Mouse (Mus musculus) telencephalon, adult 2 months (tissue): ENCODE results near the gene Lrrc25.
"Not testable (repeated sequence)": the region's sequence is repeated elsewhere in the genome, so short reads cannot be mapped to it uniquely, and the experiment has no call there.

Experiments used
- DNase-seq: peaks from one replicate; pipeline ENCODE4 v3.0.0-alpha.2; 2011; ENCODE audit warnings: low read depth, low spot score

Lrrc25 gene

DNA sequence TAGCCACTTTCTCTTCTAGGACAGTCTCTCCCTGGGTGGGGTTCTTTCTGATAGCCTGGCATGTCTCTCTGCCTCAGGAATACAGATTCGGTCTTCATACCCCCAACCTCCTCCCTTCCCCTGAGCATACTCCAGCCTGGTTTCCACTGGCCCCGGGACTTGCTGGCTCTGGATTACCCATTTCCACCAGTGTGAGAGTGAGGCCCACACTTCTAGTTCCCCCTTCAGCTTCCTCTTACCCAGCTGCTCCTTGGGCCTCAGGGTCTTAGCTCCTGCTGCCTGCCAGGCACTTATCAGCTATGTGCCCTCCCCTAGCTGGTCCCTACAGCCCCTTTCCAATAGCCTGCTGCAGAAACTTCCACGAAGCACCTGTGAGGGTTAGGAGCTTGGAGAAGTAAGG, at the start of gene Lrrc25:
Gene Lrrc25 (plus strand): TSS at position 262 of the 400 bp plus-strand sequence.
- no peak for DNase-seq

DNA sequence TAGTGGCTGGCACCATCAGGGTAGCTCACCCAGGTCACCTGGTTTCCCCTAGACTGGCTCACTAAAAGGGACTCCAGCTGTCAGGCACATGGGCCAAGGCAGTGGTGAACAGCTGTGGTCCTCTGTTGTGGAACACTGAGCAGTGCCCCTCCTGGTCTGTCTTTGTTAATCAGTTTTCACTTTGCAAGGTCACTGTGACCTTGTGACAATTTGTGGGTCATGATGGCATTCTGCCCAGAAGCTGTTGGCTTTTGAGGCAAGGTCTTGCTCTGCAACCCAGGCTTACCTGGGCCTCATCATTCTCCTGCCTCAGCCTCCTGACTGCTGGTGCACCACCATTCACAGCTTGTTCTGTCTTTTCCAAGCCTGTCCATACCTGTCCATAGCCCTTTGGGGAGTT, 45.6 kb upstream of the Lrrc25 start:
- DNase-seq: no peak

DNA sequence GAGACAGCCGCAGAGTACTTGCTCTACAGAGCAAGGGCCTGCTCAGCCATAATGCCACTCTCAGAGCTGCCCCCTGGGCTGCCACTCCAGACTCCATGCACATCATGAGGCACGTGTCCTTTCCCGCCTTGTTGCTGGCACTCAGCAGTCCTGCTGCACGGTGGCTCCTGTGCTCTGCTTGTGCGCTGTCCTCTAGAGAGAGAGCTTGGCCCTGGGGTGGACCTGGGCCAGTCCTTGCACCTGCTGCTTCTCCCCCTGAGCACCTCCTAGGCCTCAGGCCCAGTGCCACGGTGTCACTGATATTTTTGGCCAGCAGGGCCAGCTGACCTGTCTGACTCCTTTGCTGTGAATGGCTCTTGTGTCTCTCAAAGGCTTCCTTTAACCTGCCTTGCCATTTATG, 45.0 kb upstream of the Lrrc25 start:
- DNase-seq: no peak

DNA sequence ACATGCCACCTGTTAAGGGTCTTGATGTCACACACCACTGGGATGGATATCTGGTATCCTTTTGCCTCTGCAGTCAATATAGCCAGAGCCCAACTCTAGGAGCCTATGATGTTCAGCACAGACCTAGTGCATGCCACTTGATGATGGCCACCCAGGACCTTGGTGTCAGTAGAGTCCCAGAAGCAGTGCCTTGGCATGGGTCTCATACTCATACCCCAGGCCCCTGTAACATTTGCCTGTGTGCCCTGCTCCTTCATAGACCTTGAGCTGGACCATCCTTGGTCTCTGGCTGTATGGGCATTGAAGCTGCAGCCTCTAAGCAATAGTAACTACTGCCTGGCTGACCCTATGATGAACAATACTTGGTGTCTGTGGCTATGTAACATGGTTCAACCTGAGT, 41.7 kb upstream of the Lrrc25 start:
- DNase-seq: no peak

DNA sequence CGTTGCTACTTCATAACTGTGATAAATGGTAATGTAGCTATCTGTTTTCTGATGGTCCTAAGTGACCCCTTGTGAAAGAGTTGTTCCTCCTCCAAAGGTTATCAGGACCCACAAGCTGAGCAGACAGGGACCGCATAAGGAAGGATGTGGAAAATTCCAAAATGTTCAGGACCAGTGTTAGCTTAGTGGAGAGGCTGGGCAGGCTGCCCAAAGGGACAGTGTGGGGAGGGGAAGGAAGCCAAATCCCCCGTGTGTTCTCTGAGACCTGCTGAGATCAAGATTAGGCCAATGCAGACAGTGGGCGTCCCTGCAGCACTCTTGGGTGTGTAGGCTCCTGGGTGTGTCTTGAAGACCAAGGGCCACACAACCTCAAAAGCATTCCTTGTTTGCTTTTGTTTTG, 41.0 kb upstream of the Lrrc25 start:
- DNase-seq: no peak

DNA sequence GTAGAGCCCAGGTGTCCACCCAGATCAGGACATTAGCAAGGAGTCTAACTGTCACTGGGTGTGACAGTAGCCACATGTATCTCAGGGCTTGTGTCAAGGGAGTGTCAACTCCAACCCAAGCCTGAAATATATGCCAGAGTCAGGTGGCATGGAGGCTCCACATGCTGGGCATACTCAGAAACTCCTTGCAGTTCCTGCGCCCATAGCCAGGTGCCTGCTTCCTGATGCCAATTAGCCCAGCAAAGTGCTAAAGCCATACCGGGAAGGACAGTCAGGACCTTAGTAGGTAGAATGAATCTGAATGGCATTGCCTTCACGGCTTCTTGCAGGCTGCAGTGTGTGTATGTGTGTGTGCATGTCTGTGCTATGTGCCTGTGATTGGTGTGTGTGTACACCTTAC, 38.7 kb upstream of the Lrrc25 start:
- DNase-seq: no peak

DNA sequence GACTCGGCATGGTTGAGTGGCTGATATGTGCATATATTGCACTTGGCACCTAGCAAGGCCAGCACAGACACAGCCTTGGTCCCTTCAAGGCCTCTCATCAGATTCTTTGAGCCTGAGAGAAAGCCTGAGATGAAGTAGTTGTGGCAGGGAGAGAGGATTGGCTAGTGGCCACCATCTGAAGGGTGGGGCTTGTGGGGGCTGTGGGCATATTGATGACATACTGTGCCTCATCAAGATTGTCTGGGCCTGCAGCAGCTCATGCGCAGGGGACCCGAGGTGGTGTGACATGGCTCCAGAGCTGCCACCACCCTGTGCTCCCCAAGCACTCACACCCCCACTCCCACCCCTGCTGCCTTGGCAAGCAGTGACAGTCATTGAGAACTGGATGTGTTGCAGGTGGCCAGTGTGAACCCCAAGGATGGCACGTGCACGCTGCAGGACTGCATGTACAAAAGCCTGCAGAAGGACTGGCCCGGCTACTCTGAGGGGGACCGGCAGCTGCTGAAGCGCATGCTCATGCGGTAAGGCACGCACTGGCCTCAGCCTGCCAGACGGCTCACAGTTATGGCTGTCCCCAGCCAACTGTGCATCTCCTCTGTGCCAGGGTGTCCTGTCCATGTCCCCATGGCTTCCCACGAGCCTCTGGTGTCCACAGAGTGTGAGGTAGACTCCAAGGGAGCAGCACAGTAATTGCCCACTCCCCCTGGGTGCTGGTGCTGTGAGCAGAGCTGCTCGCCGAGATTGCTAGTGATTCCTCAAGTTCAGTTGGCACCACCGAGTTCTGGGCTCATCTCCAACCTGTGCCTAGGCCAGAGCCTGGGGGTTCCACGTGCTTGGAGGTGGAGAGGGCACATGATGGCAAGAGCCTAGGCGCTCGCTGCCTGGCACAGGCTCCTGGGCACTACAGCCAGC, 32.2 kb upstream of the Lrrc25 start:
- no peak for DNase-seq

DNA sequence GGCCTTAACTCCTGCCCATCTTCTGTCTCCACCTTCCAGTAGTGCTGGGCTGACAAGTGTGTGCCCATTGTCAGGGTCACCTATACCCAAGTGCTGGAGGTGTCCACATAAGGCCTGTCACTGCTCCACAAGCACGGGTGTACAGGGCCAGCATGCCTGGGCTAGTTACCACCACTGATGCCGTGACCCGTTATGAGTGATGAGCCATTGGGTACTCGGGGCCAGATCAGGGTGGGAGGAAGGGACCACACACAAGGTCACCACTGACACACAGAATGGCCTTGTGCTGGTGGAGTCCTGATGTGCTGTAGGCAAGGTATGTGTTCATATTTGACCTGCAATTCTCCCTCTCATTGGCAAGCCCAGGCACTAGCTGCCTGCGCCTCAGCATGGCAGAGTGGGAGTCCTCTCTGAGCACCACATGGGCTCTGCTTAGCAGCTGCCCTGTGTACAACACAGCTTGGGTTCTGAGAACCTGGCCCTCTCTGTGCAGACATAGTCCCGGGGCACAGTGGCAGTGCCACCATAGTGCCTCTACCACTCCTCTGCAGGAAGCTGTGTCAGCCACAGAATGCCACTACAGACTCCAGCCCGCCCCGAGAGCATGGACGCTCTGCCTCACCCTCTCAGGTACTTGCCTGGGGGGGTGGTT, 31.2 kb upstream of the Lrrc25 start:
- DNase-seq: no peak

DNA sequence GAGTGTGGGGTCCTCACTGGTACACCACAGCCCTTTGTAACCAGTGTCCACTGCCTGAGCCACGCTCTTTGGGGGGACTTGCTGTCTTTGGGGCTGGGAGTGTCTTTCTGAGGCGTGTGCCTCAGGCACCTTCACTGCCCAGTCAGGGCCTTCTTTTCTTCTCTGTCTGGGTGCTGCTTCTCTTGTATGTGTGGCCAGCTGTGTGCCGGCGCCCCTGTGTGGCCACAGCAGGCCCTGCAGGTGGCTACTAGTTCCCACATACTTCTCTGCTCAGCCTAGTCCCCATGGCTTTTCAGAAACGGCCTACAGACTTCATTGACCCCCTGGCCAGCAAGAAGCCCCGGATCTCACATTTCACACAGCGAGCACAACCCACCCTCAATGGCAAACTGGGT, 30.7 kb upstream of the Lrrc25 start:
- DNase-seq: no peak

DNA sequence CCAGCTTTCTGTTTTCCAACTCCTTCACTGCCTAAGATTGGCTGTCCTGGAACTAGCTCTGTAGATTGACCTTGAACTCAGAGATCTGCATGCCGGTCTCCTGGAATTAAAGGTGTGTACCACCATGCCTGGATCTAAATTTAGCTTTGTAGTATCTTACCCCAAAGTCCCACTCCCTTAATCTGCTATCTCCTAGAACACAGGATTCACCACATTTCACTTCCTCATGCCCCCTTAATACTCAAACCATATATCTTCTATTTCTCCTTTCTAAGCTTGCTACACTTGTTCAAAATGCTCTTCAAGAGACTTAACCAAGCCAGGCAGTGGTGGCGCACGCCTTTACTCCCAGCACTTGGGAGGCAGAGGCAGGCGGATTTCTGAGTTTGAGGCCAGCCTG, 28.0 kb upstream of the Lrrc25 start:
- DNase-seq: not testable (repeated sequence)

DNA sequence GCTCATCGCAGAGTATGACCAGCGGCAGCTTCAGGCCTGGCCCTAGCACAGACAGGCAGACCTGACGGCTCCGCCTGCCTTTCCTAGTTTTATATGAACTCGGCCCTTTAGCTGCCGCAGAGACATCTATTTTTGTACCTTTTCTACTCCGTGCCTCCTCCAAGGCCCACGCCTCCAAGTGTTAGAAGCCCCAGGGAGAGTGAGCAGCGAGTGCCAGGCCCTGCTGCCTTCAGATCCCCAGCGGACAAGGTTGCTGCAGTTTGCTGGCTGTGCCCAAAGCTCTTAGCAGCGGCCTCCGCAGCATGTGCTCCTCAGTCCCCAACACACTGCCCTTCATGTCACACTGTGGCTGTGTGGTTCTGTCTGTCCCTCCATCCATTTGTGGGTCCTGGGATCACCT, 24.4 kb upstream of the Lrrc25 start:
- DNase-seq: peak; percentile 51

DNA sequence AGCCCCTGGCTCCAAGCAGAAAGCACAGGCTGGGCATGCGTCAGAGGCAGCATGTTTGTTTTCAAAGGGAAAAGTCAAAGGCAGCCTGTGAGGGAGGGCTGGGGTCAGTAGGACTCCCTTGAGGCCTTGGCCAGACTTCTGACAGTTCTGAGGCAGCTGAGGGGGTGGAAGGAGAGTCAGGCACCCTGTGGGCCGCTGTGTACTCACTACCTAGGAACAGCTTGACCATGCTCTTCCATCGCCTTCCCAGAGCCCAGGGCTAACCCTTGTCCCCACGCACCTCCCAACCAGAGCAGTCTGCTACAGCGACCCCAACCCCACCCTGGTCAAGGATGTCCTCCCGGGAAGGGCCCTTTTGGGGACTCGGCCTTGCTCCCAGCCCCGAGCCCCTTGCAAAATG, 22.8 kb upstream of the Lrrc25 start:
- no peak for DNase-seq

DNA sequence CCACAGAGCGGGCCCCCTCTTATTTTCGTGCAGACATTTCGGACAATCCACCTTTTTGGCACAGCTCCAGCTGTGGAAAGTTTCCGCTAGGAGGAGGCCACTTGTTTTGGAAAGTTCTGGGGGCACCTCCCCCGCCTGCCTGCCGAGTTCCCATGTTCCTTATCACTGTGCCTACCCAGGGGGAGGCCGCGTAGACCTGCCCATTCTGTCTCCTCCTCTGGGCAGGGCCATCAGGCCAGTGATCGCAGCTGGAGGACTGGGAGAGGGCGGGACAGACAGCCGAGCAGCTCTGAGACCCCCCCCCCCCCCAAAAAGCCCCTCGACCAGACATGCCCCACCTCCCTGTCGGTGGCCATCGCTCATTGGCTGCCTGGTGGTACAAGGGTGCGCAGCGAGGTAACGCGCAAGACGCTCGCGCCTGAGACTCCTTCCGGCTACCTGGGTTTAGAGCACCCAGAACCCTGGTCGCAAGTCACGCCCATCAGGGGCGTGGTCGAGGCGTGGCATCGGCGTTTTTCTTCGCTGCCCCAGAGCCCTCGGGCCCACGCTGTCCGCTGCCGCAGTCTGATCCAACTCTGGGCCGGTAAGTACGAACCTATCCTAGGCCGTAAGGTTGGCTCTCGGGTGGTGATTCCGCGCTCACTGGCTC, 21.9 kb upstream of the Lrrc25 start, which contains the start of gene Isyna1:
Gene Isyna1 (plus strand): TSS at position 413 of the 649 bp plus-strand sequence.
- no peak for DNase-seq

DNA sequence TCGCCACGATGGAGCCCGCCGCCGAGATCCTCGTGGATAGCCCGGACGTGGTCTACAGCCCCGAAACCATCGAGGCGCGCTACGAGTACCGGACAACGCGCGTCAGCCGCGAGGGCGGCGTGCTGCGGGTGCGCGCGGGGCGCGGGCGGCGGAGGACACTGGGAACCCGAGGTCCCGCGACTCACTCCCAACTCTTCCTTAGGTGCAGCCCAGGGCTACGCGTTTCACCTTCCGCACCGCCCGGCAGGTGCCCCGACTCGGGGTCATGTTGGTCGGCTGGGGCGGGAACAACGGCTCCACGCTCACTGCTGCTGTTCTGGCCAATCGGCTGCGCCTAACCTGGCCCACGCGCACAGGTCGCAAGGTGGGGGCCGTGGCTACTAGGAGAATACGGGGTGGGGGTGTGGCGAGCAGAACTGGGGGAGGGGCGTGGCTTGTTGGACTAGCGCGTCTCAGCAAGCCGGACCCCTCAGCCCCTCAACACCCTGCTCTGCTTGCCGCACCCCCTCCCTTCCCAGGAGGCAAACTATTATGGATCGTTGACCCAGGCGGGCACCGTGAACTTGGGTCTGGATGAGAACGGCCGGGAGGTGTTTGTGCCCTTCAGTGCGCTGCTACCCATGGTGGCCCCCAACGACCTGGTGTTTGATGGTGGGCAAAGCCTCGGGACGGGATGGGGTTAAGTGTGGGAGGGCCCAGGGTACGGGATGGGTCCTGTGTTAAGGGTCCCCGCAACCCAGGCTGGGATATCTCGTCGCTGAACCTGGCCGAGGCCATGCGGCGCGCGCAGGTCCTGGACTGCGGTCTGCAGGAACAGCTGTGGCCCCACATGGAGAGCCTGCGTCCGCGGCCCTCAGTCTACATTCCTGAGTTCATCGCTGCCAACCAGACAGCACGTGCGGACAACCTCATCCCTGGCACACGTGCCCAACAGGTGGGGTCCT, 21.1 kb upstream of the Lrrc25 start:
- no peak for DNase-seq

DNA sequence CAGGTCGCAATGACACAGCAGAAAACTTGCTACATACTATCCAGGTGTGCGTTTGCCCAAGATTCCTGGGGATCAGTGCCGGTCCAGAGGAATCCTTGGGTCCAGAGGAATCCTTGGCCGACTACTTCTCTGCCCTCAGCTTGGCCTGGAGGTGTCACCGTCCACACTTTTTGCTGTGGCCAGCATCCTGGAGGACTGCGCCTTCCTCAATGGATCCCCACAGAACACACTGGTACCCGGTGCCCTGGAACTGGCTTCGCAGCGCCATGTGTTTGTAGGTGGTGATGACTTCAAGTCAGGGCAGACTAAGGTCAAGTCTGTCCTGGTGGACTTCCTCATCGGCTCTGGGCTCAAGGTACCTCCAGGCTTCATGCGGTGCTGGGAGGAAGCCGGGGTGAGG, 20.1 kb upstream of the Lrrc25 start:
- no peak for DNase-seq

DNA sequence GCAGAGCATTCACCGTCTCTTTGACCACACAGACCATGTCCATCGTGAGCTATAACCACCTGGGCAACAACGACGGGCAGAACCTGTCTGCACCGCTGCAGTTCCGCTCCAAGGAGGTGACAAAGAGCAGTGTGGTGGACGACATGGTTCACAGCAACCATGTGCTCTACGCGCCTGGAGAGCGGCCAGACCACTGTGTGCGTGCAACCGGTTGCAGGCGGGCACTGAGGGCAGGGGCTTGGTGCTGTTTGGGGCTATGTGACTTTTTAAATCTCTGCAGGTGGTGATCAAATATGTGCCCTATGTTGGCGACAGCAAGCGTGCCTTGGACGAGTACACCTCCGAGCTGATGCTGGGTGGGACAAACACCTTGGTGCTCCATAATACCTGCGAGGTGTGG, 19.7 kb upstream of the Lrrc25 start:
- no peak for DNase-seq

DNA sequence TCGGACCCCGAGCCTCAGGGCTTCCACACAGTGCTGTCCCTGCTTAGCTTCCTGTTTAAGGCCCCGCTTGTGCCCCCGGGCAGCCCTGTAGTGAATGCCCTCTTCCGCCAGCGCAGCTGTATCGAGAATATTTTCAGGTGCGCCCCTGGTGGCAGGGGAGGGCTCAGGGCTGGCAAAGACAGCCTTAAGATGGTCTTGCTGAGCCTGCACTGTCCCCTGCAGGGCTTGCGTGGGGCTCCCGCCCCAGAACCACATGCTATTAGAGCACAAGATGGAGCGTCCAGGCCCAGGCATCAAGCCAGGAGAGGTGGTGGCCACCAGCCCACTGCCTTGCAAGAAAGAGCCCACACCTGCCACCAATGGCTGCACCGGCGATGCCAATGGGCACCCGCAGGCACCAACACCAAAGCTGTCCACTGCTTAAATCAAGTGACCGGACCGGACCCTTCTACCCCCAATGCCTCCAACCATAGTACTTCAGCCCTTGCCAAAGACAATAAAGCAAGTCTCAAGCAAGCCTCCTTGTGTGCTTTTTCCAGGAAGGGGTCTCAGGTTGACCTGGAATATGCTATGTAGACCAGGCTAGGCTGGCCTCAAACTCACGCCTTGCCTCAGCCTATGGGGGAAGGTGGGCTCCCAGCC, 19.1 kb upstream of the Lrrc25 start:
- no peak for DNase-seq

DNA sequence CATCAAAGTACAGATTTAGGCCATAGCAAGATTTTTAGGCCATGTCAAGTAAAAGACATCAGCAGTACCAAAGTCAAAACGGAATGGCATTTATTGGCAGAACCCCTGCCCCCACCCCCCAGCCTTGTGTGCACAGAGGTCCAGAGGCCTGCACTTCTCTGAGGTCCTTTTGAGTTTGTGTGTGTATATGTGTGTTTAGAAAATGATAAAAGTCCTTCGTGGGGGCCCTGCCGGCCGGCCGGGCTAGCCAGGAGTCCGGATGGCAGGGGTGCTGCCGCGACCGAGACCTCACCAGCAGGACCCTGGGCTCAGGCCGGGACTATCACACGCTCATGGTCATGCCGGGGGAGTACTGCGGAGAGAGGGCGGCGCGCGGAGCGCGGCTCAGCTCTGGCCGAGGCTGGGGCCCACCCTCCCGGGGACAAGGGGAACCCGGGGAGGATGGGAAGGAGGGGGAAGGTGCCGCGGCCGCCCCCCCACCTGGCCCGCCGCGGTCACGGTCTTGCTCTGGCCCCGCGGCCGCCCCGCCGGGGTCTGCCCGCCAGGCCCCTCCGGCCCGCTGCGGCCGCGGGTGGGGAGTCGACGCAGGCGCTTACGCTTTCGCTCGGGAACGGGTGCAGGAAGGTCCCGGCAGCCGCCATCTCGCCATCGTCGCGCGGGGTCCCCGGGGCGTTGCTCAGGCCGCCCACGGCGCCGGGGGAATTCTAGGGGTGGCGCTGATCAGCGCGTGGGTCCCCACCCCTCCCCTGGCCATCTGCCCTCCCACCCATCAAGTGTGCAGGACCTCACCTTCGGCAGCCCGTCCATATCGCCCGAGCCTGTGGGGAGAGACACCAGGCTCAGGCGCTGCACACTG, 18.3 kb upstream of the Lrrc25 start:
- no peak for DNase-seq

DNA sequence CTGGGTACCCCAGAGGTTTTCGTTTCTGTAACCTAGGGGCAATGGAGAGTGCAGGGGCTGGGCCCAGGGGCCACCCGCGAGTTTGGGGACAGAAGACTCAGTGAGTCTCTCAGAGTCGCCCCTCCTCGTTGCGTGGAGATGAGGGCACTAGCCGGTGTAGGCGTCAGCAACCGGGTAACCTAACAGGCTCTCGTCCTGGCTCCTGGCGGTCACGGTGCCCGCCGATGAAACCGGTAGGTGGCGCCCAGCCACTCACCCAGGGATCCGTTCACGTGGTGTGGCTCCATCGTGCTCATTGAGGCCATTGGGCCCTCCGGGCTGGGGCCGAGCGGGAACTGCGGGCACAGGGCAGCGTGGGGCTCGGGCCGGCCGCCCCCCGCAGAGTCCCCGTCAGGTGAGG, 17.7 kb upstream of the Lrrc25 start:
- no peak for DNase-seq

DNA sequence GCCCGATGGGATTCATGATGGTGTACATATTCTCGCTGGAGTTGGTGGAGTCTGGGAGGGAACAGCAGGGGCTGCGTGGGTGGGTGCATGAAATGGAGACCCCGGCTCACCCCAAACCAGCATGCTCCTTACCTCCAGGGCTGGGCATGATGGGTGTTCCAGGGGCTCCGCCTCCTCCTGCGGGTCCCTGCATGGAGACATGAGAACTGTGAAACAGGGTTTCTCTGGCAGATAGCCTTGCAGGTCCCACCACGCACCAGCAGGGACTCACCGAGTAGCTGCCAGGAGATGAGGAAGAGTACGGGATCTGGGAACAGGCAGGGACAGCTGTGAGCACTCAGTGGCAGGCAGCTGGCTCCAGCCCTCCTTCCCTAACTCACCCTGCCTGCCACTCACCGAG, 17.2 kb upstream of the Lrrc25 start:
- DNase-seq: no peak
